Mouse (Mus musculus) mesoderm, embryonic 11.5 days (tissue): ENCODE results near the gene Vmn1r122.
"Not testable (repeated sequence)": the region's sequence is repeated elsewhere in the genome, so short reads cannot be mapped to it uniquely, and the experiment has no call there.

Experiments
- DNase-seq: peaks from one replicate; pipeline ENCODE4 v3.0.0-alpha.2; 2012; ENCODE audit warnings: low read depth, low spot score

Vmn1r122 gene

DNA sequence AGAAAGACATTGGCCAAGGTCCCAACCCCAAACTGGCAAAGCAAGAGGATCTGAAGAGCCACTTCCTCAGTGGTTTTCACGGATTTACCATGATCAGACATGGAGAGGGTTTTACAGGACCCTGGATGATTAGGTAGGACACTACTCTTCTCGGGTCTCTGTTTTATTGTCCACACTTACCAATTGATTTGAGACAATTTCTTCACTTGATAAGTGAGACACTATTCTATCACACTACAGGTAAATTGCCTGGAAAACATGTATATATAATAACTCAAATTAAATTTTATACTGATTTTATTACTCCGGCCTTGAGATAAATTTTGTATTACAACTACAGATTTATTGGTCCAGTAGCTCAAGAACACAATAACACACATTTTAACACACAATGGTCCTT, at the start of gene Vmn1r122:
Vmn1r122 (minus strand) TSS at position 101 of the 400 bp plus-strand sequence.
- DNase-seq, result not testable (repeated sequence)

GRCm38 (mm10) chr7:21161885-21162284, 28.0 kb upstream of the Vmn1r122 start, which contains the start of gene Vmn1r123:
Vmn1r123 (plus strand) TSS chr7:21162185.
- DNase-seq, result not testable (repeated sequence)

GRCm38 (mm10) chr7:21098413-21098812, 35.5 kb downstream of the Vmn1r122 start, which contains the start of gene Vmn1r121:
Vmn1r121 (minus strand) TSS chr7:21098513.
- DNase-seq, result not testable (repeated sequence)
